Mouse (Mus musculus): ENCODE measurements around the gene Npy4r. TPM values are rescaled to one million over a fixed set of nuclear protein-coding genes. Genes with fewer than 3 reads are reported as not detected.

Gene Npy4r
- total and polyA plus RNA-seq, 3 experiments = not detected

- no peak for DNase-seq (ENCODE audit: low read depth, low spot score)
- no peak for TF ChIP-seq RAD21 (IDR thresholded peaks at IDR 0.05; ENCODE audit: low read depth, low read length)
- no peak for TF ChIP-seq ELF1 (IDR thresholded peaks at IDR 0.05; ENCODE audit: low read depth, low read length)
- TF ChIP-seq TCF12 (IDR thresholded peaks at IDR 0.05; ENCODE audit: low read depth, low read length) = no peak
- TF ChIP-seq ETS1 (IDR thresholded peaks at IDR 0.05; ENCODE audit: low read depth, low read length) = no peak
- TF ChIP-seq ZC3H11A (IDR thresholded peaks at IDR 0.05; ENCODE audit: low read depth, low read length) = no peak
- TF ChIP-seq ZMIZ1 (IDR thresholded peaks at IDR 0.05; ENCODE audit: low read depth, low read length) = no peak
- no peak for TF ChIP-seq GABPA (IDR thresholded peaks at IDR 0.05; ENCODE audit: low read depth, low read length)
- no peak for TF ChIP-seq USF2 (IDR thresholded peaks at IDR 0.05; ENCODE audit: borderline replicate concordance in 1 of 2, insufficient read depth in 1 of 2, low read depth in 1 of 2, low read length in 2 of 2)
- TF ChIP-seq MYC (IDR thresholded peaks at IDR 0.05; ENCODE audit: low read depth, low read length) = no peak
- TF ChIP-seq EP300 (IDR thresholded peaks at IDR 0.05; ENCODE audit: low read depth in 1 of 2, low read length in 2 of 2) = no peak
- TF ChIP-seq USF1 (IDR thresholded peaks at IDR 0.05; ENCODE audit: low read depth, low read length) = no peak
- TF ChIP-seq UBTF (IDR thresholded peaks at IDR 0.05; ENCODE audit: borderline replicate concordance, insufficient read depth, low read depth, low read length) = no peak
- TF ChIP-seq POLR2AphosphoS2 (IDR thresholded peaks at IDR 0.05; ENCODE audit: low read length) = no peak
- TF ChIP-seq NELFE (IDR thresholded peaks at IDR 0.05; ENCODE audit: low read depth, low read length) = no peak
- TF ChIP-seq GATA1 (IDR thresholded peaks at IDR 0.05; ENCODE audit: low read depth, low read length) = no peak
- TF ChIP-seq MEF2A (IDR thresholded peaks at IDR 0.05; ENCODE audit: extremely low read depth, insufficient replicate concordance, low read depth, low read length, poor library complexity, severe bottlenecking) = no peak
- no peaks in the 10 kb centered on the region for H3K79me2 ChIP-seq (ENCODE audit: control insufficient read depth, insufficient read depth, low read length, poor library complexity)
- H3K36me3 ChIP-seq (ENCODE audit: control insufficient read depth in 1 of 2, insufficient read depth in 2 of 2, low read length in 2 of 2) = no peaks in the 10 kb centered on the region
- no peak overlapping the region for H3K27ac ChIP-seq (ENCODE audit: control insufficient read depth, low read depth, low read length)
- H3K27me3 ChIP-seq (ENCODE audit: control insufficient read depth in 1 of 2, insufficient read depth in 2 of 2, low read length in 2 of 2) = no peaks in the 10 kb centered on the region; a peak in 1 of 4 replicates
- no peak overlapping the region for H3K9ac ChIP-seq (ENCODE audit: control insufficient read depth, low read depth, low read length, poor library complexity, severe bottlenecking)
- no peak overlapping the region for H3K4me3 ChIP-seq (ENCODE audit: control insufficient read depth in 1 of 2, insufficient read depth in 1 of 2, low read depth in 2 of 2, low read length in 2 of 2)
- no peaks in the 10 kb centered on the region for H3K4me1 ChIP-seq (ENCODE audit: control insufficient read depth in 1 of 2, insufficient read depth in 2 of 2, low read length in 2 of 2)
- no peaks in the 10 kb centered on the region for H3K9me3 ChIP-seq (replicated peaks; ENCODE audit: insufficient read depth, low read length)
These were observed 16.9 kb downstream of the Npy4r start for GRCm38 (mm10) chr14:34135391-34135790.

- DNase-seq (ENCODE audit: low read depth, low spot score) = no peak
- no peak overlapping the region for H3K27ac ChIP-seq (ENCODE audit: control insufficient read depth, low read depth, low read length)
- no peaks in the 10 kb centered on the region for H3K36me3 ChIP-seq (ENCODE audit: control insufficient read depth in 1 of 2, insufficient read depth in 2 of 2, low read length in 2 of 2)
- no peak overlapping the region for H3K9ac ChIP-seq (ENCODE audit: control insufficient read depth, low read depth, low read length, poor library complexity, severe bottlenecking)
- no peaks in the 10 kb centered on the region for H3K9me3 ChIP-seq (replicated peaks; ENCODE audit: insufficient read depth, low read length)
- H3K27me3 ChIP-seq (ENCODE audit: control insufficient read depth in 1 of 2, insufficient read depth in 2 of 2, low read length in 2 of 2) = no peaks in the 10 kb centered on the region; a peak in 2 of 4 replicates
- no peak overlapping the region for H3K4me3 ChIP-seq (ENCODE audit: control insufficient read depth in 1 of 2, insufficient read depth in 1 of 2, low read depth in 2 of 2, low read length in 2 of 2)
- H3K4me1 ChIP-seq (ENCODE audit: control insufficient read depth in 1 of 2, insufficient read depth in 2 of 2, low read length in 2 of 2) = 0 out of 4 replicates have a peak, but pooled peaks cover 0 to 2% of the 10 kb centered on the region in 2 experiments
- TF ChIP-seq NRF1 (IDR thresholded peaks at IDR 0.05; ENCODE audit: insufficient read depth, low read depth, low read length, poor library complexity, severe bottlenecking) (no peak), MXI1 (IDR thresholded peaks at IDR 0.05; ENCODE audit: low read depth, low read length) (no peak), SMC3 (IDR thresholded peaks at IDR 0.05; ENCODE audit: low read depth, low read length) (no peak), MAX (IDR thresholded peaks at IDR 0.05; ENCODE audit: low read length) (no peak), TBP (IDR thresholded peaks at IDR 0.05; ENCODE audit: low read depth, low read length) (no peak), ZKSCAN1 (IDR thresholded peaks at IDR 0.05; ENCODE audit: low read depth, low read length) (no peak), HCFC1 (IDR thresholded peaks at IDR 0.05; ENCODE audit: low read depth, low read length) (no peak), BHLHE40 (IDR thresholded peaks at IDR 0.05; ENCODE audit: borderline replicate concordance, low read depth, low read length) (no peak), ZC3H11A (IDR thresholded peaks at IDR 0.05; ENCODE audit: low read depth, low read length) (no peak), MEF2A (IDR thresholded peaks at IDR 0.05; ENCODE audit: extremely low read depth, insufficient replicate concordance, low read depth, low read length, poor library complexity, severe bottlenecking) (no peak), RAD21 (IDR thresholded peaks at IDR 0.05; ENCODE audit: low read depth, low read length) (no peak), TCF12 (IDR thresholded peaks at IDR 0.05; ENCODE audit: low read depth, low read length) (no peak), E2F4 (IDR thresholded peaks at IDR 0.05; ENCODE audit: borderline replicate concordance, low read depth, low read length) (no peak), ETS1 (IDR thresholded peaks at IDR 0.05; ENCODE audit: low read depth, low read length) (no peak)
- no peaks in the 10 kb centered on the region for H3K79me2 ChIP-seq (ENCODE audit: control insufficient read depth, insufficient read depth, low read length, poor library complexity)
These were observed 21.1 kb downstream of the Npy4r start for GRCm38 (mm10) chr14:34131216-34131615.
